Mouse (Mus musculus) ES-Bruce4 (cell line): Measurements from ENCODE around the gene Tram2. TPM values are rescaled to one million over a fixed set of nuclear protein-coding genes. Genes with fewer than 3 reads are reported as not detected.

Experiments
- H3K27ac ChIP-seq: 2 replicates; pipeline ENCODE4 v1.5.1; 2012; ENCODE audit warnings: low read length, inconsistent platforms; ENCODE audit not compliant: insufficient read depth
- H3K27me3 ChIP-seq: 2 replicates; pipeline ENCODE4 v1.6.1; 2012; ENCODE audit warnings: mild to moderate bottlenecking, low read length, inconsistent platforms; ENCODE audit not compliant: control insufficient read depth, poor library complexity, insufficient read depth, severe bottlenecking
- H3K36me3 ChIP-seq: 2 replicates; pipeline ENCODE4 v1.6.1; 2012; ENCODE audit warnings: inconsistent platforms, mild to moderate bottlenecking, low read length, moderate library complexity; ENCODE audit not compliant: control insufficient read depth, poor library complexity, insufficient read depth, severe bottlenecking
- H3K4me1 ChIP-seq: one replicate; pipeline ENCODE4 v1.8.1; 2011; ENCODE audit warnings: low read length; ENCODE audit not compliant: control insufficient read depth, insufficient read depth
- H3K4me3 ChIP-seq: 2 replicates; pipeline ENCODE4 v1.5.1; 2011; ENCODE audit warnings: low read depth, mild to moderate bottlenecking, low read length
- H3K9ac ChIP-seq: 2 replicates; pipeline ENCODE4 v1.6.1; 2012; ENCODE audit warnings: low read depth, mild to moderate bottlenecking, inconsistent platforms; ENCODE audit not compliant: poor library complexity, severe bottlenecking
- H3K9me3 ChIP-seq: replicated peaks from 2 replicates; pipeline ENCODE4 v1.6.1; 2012; ENCODE audit warnings: mild to moderate bottlenecking, low read length, inconsistent platforms; ENCODE audit not compliant: control insufficient read depth, poor library complexity, insufficient read depth, severe bottlenecking
- CTCF ChIP-seq: IDR thresholded peaks from one replicate; pipeline ENCODE4 v1.8.1; 2011; ENCODE audit warnings: low read depth, low read length
- EP300 ChIP-seq: IDR thresholded peaks from 2 replicates; pipeline ENCODE4 v1.6.1; 2011; ENCODE audit warnings: low read depth, low read length; ENCODE audit not compliant: insufficient read depth
- POLR2A ChIP-seq: IDR thresholded peaks from one replicate; pipeline ENCODE4 v1.8.1; 2011; ENCODE audit warnings: low read length; ENCODE audit not compliant: insufficient read depth
- polyA plus RNA-seq: library from polyadenylated mRNA; stranded (reverse); fragments of >200 nt; gene quantifications from 2 replicates; pipeline ENCODE4 v1.2.4, GENCODE M21; 2011; ENCODE audit warnings: low read depth; ENCODE audit not compliant: missing spikeins, insufficient read depth, insufficient read length

Gene Tram2
- polyA plus RNA-seq, 1 experiment = 15.2 TPM

- Histone ChIP-seq H3K4me1 (no peaks in the 10 kb centered on the region), H3K4me3 (no peak overlapping the region), H3K9ac (no peak overlapping the region), H3K27ac (no peak overlapping the region), H3K9me3 (no peaks in the 10 kb centered on the region), H3K27me3 (no peaks in the 10 kb centered on the region), H3K36me3 (no peaks in the 10 kb centered on the region)
- TF ChIP-seq POLR2A (no peak), EP300 (no peak), CTCF (no peak)
Observed at GRCm38 (mm10) chr1:21053009-21053408, 26.0 kb downstream of the Tram2 start.

- Histone ChIP-seq H3K27ac (no peak overlapping the region), H3K4me1 (no peaks in the 10 kb centered on the region), H3K27me3 (no peaks in the 10 kb centered on the region), H3K4me3 (no peak overlapping the region), H3K9me3 (no peaks in the 10 kb centered on the region), H3K36me3 (no peaks in the 10 kb centered on the region), H3K9ac (no peak overlapping the region)
- TF ChIP-seq CTCF (no peak), EP300 (no peak), POLR2A (no peak)
Observed at GRCm38 (mm10) chr1:21052608-21053007, 26.4 kb downstream of the Tram2 start.

- Histone ChIP-seq H3K27ac (no peak overlapping the region), H3K9ac (no peak overlapping the region), H3K4me3 (no peak overlapping the region), H3K36me3 (no peaks in the 10 kb centered on the region), H3K9me3 (no peaks in the 10 kb centered on the region), H3K27me3 (no peaks in the 10 kb centered on the region), H3K4me1 (no peaks in the 10 kb centered on the region)
- no peak for TF ChIP-seq EP300
Observed at GRCm38 (mm10) chr1:21052132-21052545, 26.9 kb downstream of the Tram2 start.

GRCm38 (mm10) chr1:21049005-21049404 is 30.0 kb downstream of the Tram2 start:
- Histone ChIP-seq H3K27me3 (no peaks in the 10 kb centered on the region), H3K36me3 (no peaks in the 10 kb centered on the region), H3K27ac (no peak overlapping the region), H3K4me1 (no peaks in the 10 kb centered on the region), H3K9ac (no peak overlapping the region), H3K9me3 (no peaks in the 10 kb centered on the region), H3K4me3 (no peak overlapping the region)
- TF ChIP-seq POLR2A = no peak
- TF ChIP-seq EP300 = no peak
- no peak for TF ChIP-seq CTCF

- Histone ChIP-seq H3K27ac (no peak overlapping the region), H3K4me1 (no peaks in the 10 kb centered on the region), H3K36me3 (no peaks in the 10 kb centered on the region), H3K9ac (no peak overlapping the region), H3K4me3 (no peak overlapping the region), H3K27me3 (no peaks in the 10 kb centered on the region), H3K9me3 (no peaks in the 10 kb centered on the region)
- TF ChIP-seq POLR2A (no peak), EP300 (no peak), CTCF (no peak)
Observed at GRCm38 (mm10) chr1:21048402-21048801, 30.6 kb downstream of the Tram2 start.

- Histone ChIP-seq H3K27me3 (no peaks in the 10 kb centered on the region), H3K9ac (no peak overlapping the region), H3K27ac (no peak overlapping the region), H3K36me3 (no peaks in the 10 kb centered on the region), H3K4me1 (no peaks in the 10 kb centered on the region), H3K9me3 (no peaks in the 10 kb centered on the region), H3K4me3 (no peak overlapping the region)
- TF ChIP-seq EP300 (no peak), POLR2A (no peak), CTCF (no peak)
Observed at GRCm38 (mm10) chr1:21042461-21042860, 36.6 kb downstream of the Tram2 start.
